Mouse (Mus musculus): ENCODE data around the gene Vmn1r181. TPM values are rescaled to one million over a fixed set of nuclear protein-coding genes. Genes with fewer than 3 reads are reported as not detected.
"Not testable (repeated sequence)": the region's sequence is repeated elsewhere in the genome, so short reads cannot be mapped to it uniquely, and the experiment has no call there.

The Vmn1r181 gene
- not detected in 2 replicates for polyA plus RNA-seq (2015; fragmentation: Nextera tagmentation; extraction: Ambion mirVana)

DNA sequence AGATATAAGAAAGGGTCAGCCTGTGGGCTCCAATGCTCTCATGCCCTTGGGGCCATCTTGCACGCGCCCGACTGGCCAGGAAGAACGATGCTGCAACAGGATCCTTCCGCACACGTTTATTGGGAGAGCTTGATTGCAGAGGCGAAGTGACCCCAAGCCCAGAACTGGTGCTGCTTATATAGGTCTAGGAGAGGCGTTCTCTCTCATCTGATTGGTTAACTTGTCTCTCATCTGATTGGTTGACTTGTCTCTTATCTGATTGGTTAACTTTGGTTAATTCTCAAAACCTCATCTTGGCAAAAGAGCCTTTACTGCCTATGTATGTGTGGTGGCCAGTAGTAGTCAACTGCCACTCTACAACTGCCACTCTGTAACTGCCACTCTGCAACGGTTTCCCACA is at the start of gene Vmn1r181:
TSS of gene Vmn1r181 (plus strand) at position 301 of the 400 bp plus-strand sequence.
- not testable (repeated sequence) for H3K27ac ChIP-seq (ENCODE audit: low read depth); H3K4me3 ChIP-seq (ENCODE audit: low read depth, low read length); H3K36me3 ChIP-seq (replicated peaks; ENCODE audit: insufficient read depth, low read length); H3K27me3 ChIP-seq (ENCODE audit: insufficient read depth, low read length); H3K9ac ChIP-seq (replicated peaks); H3K4me1 ChIP-seq (ENCODE audit: insufficient read depth); DNase-seq; H3K9me3 ChIP-seq (ENCODE audit: low read length); H3K4me2 ChIP-seq (ENCODE audit: low read depth, low read length); ATAC-seq
- WGBS (ENCODE audit: insufficient replicate concordance): 74% methylated on average over 9 of the region's 9 CpGs

DNA sequence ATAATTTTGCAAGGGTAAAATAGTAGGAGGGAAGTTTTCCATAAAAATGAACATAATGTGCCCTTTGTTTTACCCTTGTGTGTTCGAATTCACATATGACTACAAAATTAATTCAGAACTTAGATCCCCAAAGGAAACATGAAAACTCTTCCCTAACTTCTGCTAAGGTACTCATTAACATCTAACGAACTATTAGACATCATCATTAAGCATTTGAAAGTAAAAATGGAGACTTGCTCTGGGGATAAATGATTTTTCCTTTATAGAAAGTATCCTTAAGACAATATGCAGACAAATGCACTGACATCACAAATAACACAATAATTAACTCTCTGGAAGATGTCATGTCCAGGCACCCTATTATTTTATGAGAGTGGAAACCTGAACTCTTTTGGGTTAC is 47.7 kb upstream of the Vmn1r181 start, which contains the start of gene Vmn1r179:
TSS of gene Vmn1r179 (plus strand) at position 301 of the 400 bp plus-strand sequence.
- TF ChIP-seq EP300 (IDR thresholded peaks at IDR 0.05; ENCODE audit: low read depth): no peak
- no peak for TF ChIP-seq CTCF (IDR thresholded peaks at IDR 0.05; ENCODE audit: low read depth)
- Histone ChIP-seq H3K27ac (ENCODE audit: low read depth) (no peak within 1 kb of the TSS), H3K9ac (replicated peaks) (no peak within 1 kb of the TSS), H3K36me3 (replicated peaks; ENCODE audit: insufficient read depth, low read length) (no peaks in the 10 kb centered on the region), H3K4me1 (ENCODE audit: insufficient read depth) (no peaks in the 10 kb centered on the region), H3K27me3 (ENCODE audit: insufficient read depth, low read length) (no peaks in the 10 kb centered on the region), H3K4me3 (ENCODE audit: low read depth, low read length) (no peak within 1 kb of the TSS), H3K4me2 (ENCODE audit: low read depth, low read length) (no peak within 1 kb of the TSS), H3K9me3 (ENCODE audit: low read length) (no peaks in the 10 kb centered on the region)
- WGBS (ENCODE audit: insufficient replicate concordance): 37% methylated on average over 2 of the region's 2 CpGs
- ATAC-seq (no peak), DNase-seq (no peak)

DNA sequence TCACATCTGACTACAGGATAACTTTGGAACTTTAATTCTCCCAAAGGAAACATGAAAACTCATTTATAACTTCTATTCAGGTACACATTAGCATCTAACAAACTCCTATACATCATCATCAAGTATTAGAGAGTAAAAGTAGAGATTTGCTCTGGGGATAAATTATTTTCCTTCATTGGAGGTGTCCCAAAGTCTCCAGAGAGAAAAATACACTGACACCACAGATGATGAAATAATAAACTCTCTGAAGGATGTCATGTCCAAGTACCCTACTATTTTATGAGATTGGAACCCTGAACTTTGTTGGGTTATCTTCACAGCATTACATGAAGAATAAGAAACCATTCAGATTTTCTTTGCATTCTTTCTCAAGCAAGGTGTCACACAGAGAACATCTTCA is 24.1 kb upstream of the Vmn1r181 start, which contains the start of gene Vmn1r180:
TSS of gene Vmn1r180 (plus strand) at position 301 of the 400 bp plus-strand sequence.
- TF ChIP-seq EP300 (IDR thresholded peaks at IDR 0.05; ENCODE audit: low read depth) (no peak), CTCF (IDR thresholded peaks at IDR 0.05; ENCODE audit: low read depth) (no peak)
- no peak within 1 kb of the TSS for H3K4me2 ChIP-seq (ENCODE audit: low read depth, low read length)
- no peaks in the 10 kb centered on the region for H3K36me3 ChIP-seq (replicated peaks; ENCODE audit: insufficient read depth, low read length)
- no peaks in the 10 kb centered on the region for H3K9me3 ChIP-seq (ENCODE audit: low read length)
- no peak within 1 kb of the TSS for H3K27ac ChIP-seq (ENCODE audit: low read depth)
- no peak within 1 kb of the TSS for H3K4me3 ChIP-seq (ENCODE audit: low read depth, low read length)
- no peak for ATAC-seq
- no peaks in the 10 kb centered on the region for H3K4me1 ChIP-seq (ENCODE audit: insufficient read depth)
- H3K9ac ChIP-seq (replicated peaks): no peak within 1 kb of the TSS
- no peaks in the 10 kb centered on the region for H3K27me3 ChIP-seq (ENCODE audit: insufficient read depth, low read length)
- DNase-seq: no peak

DNA sequence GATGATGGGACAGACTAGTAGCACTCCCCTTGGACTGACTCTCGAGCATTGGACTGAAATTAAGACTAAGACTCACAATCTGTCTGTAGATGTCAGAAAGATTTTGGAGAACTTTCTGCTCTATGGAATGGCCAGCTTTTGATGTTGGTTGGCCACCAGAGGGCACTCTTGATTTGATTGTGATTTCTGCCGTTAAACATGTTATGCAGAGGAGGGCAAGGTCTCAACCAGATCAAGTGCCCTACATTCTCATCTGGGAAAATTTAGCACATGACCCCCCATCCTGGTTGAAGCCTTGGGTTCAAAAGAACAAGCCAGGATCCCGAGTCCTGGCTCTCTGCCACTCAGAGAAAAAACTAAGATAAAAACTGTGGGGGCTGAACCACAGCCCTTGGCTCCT is 6.4 kb upstream of the Vmn1r181 start:
- not testable (repeated sequence) for H3K27me3 ChIP-seq (ENCODE audit: insufficient read depth, low read length); H3K36me3 ChIP-seq (replicated peaks; ENCODE audit: insufficient read depth, low read length); DNase-seq; H3K4me2 ChIP-seq (ENCODE audit: low read depth, low read length); H3K4me3 ChIP-seq (ENCODE audit: low read depth, low read length); H3K9me3 ChIP-seq (ENCODE audit: low read length); H3K27ac ChIP-seq (ENCODE audit: low read depth); ATAC-seq; H3K4me1 ChIP-seq (ENCODE audit: insufficient read depth); H3K9ac ChIP-seq (replicated peaks)
- 37% methylated on average over 3 of the region's 3 CpGs for WGBS (ENCODE audit: insufficient replicate concordance)
- peak; percentile 44 for TF ChIP-seq CTCF (IDR thresholded peaks at IDR 0.05; ENCODE audit: low read depth)

DNA sequence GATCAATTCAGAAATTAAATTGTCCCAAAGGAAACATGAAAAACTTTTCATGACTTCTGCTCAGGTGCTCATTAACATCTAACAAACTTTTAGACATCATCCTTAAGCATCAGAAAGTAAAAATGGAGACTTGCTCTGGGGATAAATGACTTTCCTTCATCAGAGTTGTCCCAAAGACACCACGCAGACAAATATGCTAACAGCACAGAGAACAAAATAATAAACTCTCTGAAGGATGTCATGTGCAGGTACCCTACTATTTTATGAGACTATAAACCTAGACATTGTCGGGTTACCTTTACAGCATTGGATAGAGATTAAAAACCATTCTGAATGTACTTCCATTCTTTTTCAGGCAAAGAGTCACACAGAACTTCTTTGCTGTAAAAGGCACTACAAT is 27.0 kb downstream of the Vmn1r181 start, which contains the start of gene V1rd19:
TSS of gene V1rd19 (plus strand) at position 301 of the 400 bp plus-strand sequence.
- no peaks in the 10 kb centered on the region for H3K27me3 ChIP-seq (ENCODE audit: insufficient read depth, low read length)
- no peak for DNase-seq
- no peak within 1 kb of the TSS for H3K27ac ChIP-seq (ENCODE audit: low read depth)
- no peak within 1 kb of the TSS for H3K9ac ChIP-seq (replicated peaks)
- no peaks in the 10 kb centered on the region for H3K36me3 ChIP-seq (replicated peaks; ENCODE audit: insufficient read depth, low read length)
- TF ChIP-seq CTCF (IDR thresholded peaks at IDR 0.05; ENCODE audit: low read depth): no peak
- TF ChIP-seq EP300 (IDR thresholded peaks at IDR 0.05; ENCODE audit: low read depth): no peak
- WGBS (ENCODE audit: insufficient replicate concordance): 53% methylated on average over 2 of the region's 2 CpGs
- no peak within 1 kb of the TSS for H3K4me2 ChIP-seq (ENCODE audit: low read depth, low read length)
- no peak within 1 kb of the TSS for H3K4me3 ChIP-seq (ENCODE audit: low read depth, low read length)
- no peak for ATAC-seq
- H3K4me1 ChIP-seq (ENCODE audit: insufficient read depth): no peaks in the 10 kb centered on the region
- no peaks in the 10 kb centered on the region for H3K9me3 ChIP-seq (ENCODE audit: low read length)

Other genes starting within 250 kb of the Vmn1r181 start
- gene Vmn1r174, start 222.3 kb upstream of the Vmn1r181 start, polyA plus RNA-seq (2015; fragmentation: Nextera tagmentation; extraction: Ambion mirVana): not detected in 2 replicates
- not detected in 2 replicates for gene Vmn1r175, start 164.0 kb upstream of the Vmn1r181 start, polyA plus RNA-seq (2015; fragmentation: Nextera tagmentation; extraction: Ambion mirVana)
- gene Vmn1r176, start 137.2 kb upstream of the Vmn1r181 start, polyA plus RNA-seq (2015; fragmentation: Nextera tagmentation; extraction: Ambion mirVana): not detected in 2 replicates
- gene Vmn1r177, start 108.2 kb upstream of the Vmn1r181 start, polyA plus RNA-seq (2015; fragmentation: Nextera tagmentation; extraction: Ambion mirVana): not detected in 2 replicates
- gene Vmn1r178, start 82.6 kb upstream of the Vmn1r181 start, polyA plus RNA-seq (2015; fragmentation: Nextera tagmentation; extraction: Ambion mirVana): not detected in 2 replicates
- gene Vmn1r179, start 47.6 kb upstream of the Vmn1r181 start, polyA plus RNA-seq (2015; fragmentation: Nextera tagmentation; extraction: Ambion mirVana): not detected in 2 replicates
- gene Vmn1r180, start 24.0 kb upstream of the Vmn1r181 start, polyA plus RNA-seq (2015; fragmentation: Nextera tagmentation; extraction: Ambion mirVana): not detected in 2 replicates
- gene V1rd19, start 27.1 kb downstream of the Vmn1r181 start, polyA plus RNA-seq (2015; fragmentation: Nextera tagmentation; extraction: Ambion mirVana): not detected in 2 replicates
- not detected in 2 replicates for gene Vmn1r183, start 78.6 kb downstream of the Vmn1r181 start, polyA plus RNA-seq (2015; fragmentation: Nextera tagmentation; extraction: Ambion mirVana)
- gene Zfp180, start 107.3 kb downstream of the Vmn1r181 start, polyA plus RNA-seq (2015; fragmentation: Nextera tagmentation; extraction: Ambion mirVana): 3.2 and 4.0 TPM in 2 replicates
- gene Zfp112, start 137.7 kb downstream of the Vmn1r181 start, polyA plus RNA-seq (2015; fragmentation: Nextera tagmentation; extraction: Ambion mirVana): 0.76 and 0.86 TPM in 2 replicates
- 2.8 and 3.3 TPM in 2 replicates for gene Zfp235, start 159.6 kb downstream of the Vmn1r181 start, polyA plus RNA-seq (2015; fragmentation: Nextera tagmentation; extraction: Ambion mirVana)
- gene Zfp114, start 200.4 kb downstream of the Vmn1r181 start, polyA plus RNA-seq (2015; fragmentation: Nextera tagmentation; extraction: Ambion mirVana): 0.13 and 0.19 TPM in 2 replicates
- gene Zfp111, start 236.8 kb downstream of the Vmn1r181 start, polyA plus RNA-seq (2015; fragmentation: Nextera tagmentation; extraction: Ambion mirVana): 0.93 and 1.0 TPM in 2 replicates